Mouse (Mus musculus) forebrain, embryonic 13.5 days (tissue): ENCODE results near the gene Serpina3n. TPM values are rescaled to one million over a fixed set of nuclear protein-coding genes. Genes with fewer than 3 reads are reported as not detected.

Source experiments
- ATAC-seq: fragments of 200-750 bp; cut with Nextera tagmentation; 2 replicates; pipeline ENCODE4 v1.8.0; 2017
- H3K27ac ChIP-seq: fragments of 300-500 bp; sonication (generic); 2 replicates; pipeline ENCODE4 v1.5.1; 2015; ENCODE audit warnings: inconsistent platforms, mild to moderate bottlenecking, moderate library complexity
- H3K27me3 ChIP-seq: fragments of 300-500 bp; sonication (generic); 2 replicates; pipeline ENCODE4 v1.6.1; 2015; ENCODE audit warnings: mild to moderate bottlenecking, inconsistent platforms
- H3K36me3 ChIP-seq: fragments of 300-500 bp; sonication (generic); 2 replicates; pipeline ENCODE4 v1.6.1; 2015; ENCODE audit warnings: mild to moderate bottlenecking, inconsistent platforms; ENCODE audit not compliant: poor library complexity, severe bottlenecking
- H3K4me1 ChIP-seq: fragments of 300-500 bp; sonication (generic); 2 replicates; pipeline ENCODE4 v1.6.1; 2015; ENCODE audit warnings: inconsistent platforms
- H3K4me2 ChIP-seq: fragments of 300-500 bp; sonication (generic); 2 replicates; pipeline ENCODE4 v1.6.1; 2015; ENCODE audit warnings: inconsistent platforms, mild to moderate bottlenecking, moderate library complexity
- H3K4me3 ChIP-seq: fragments of 300-500 bp; sonication (generic); 2 replicates; pipeline ENCODE4 v1.5.1; 2015; ENCODE audit warnings: mild to moderate bottlenecking, inconsistent platforms
- H3K9ac ChIP-seq: fragments of 300-500 bp; sonication (generic); 2 replicates; pipeline ENCODE4 v1.6.1; 2015; ENCODE audit warnings: mild to moderate bottlenecking, inconsistent platforms
- H3K9me3 ChIP-seq: fragments of 300-500 bp; sonication (generic); replicated peaks from 2 replicates; pipeline ENCODE4 v1.6.1; 2016; ENCODE audit warnings: inconsistent platforms
- WGBS: fragments of 180-500 bp; shearing (Covaris S2); methylation state at CpG from one replicate; pipeline ENCODE4 v1.1.7; 2015; 5-methylcytosine and 5-hydroxymethylcytosine counted together
- polyA plus RNA-seq: library from polyadenylated mRNA; unstranded; fragments of >200 nt; fragmentation: Nextera tagmentation; extraction: Ambion mirVana; gene quantifications from 2 replicates; pipeline ENCODE4 v1.2.1, GENCODE M21; 2015

The Serpina3n gene
- polyA plus RNA-seq, 1 experiment from 2014 or later: not detected

DNA sequence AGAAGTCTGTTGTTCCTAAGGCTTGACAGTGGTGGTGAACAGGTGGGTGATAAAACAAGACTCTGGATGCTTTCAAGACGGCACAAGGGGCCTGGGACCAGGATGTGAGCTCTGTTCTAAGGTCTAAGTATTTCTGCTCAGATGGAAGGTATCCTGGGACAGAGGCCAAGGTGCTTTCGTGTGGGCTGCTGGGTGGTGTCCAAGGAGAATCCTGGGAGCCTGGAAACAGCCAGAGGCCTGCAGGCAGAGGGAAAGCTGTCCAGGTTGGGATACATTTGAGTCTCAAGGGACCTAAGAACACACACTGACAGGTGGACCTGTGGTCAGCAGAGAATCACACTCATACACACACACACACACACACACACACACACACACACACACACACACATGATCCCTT, 8.0 kb downstream of the Serpina3n start:
- no peak overlapping the region for H3K4me2 ChIP-seq
- ATAC-seq: no peak
- H3K9me3 ChIP-seq: no peaks in the 10 kb centered on the region
- H3K4me1 ChIP-seq: peaks cover 3% of the 10 kb centered on the region; the same call in 1 of the 2 replicates
- H3K9ac ChIP-seq: no peak overlapping the region
- no peaks in the 10 kb centered on the region for H3K27me3 ChIP-seq
- WGBS: 58% methylated on average over 2 of the region's 2 CpGs
- no peak overlapping the region for H3K4me3 ChIP-seq
- no peaks in the 10 kb centered on the region for H3K36me3 ChIP-seq
- no peak overlapping the region for H3K27ac ChIP-seq

DNA sequence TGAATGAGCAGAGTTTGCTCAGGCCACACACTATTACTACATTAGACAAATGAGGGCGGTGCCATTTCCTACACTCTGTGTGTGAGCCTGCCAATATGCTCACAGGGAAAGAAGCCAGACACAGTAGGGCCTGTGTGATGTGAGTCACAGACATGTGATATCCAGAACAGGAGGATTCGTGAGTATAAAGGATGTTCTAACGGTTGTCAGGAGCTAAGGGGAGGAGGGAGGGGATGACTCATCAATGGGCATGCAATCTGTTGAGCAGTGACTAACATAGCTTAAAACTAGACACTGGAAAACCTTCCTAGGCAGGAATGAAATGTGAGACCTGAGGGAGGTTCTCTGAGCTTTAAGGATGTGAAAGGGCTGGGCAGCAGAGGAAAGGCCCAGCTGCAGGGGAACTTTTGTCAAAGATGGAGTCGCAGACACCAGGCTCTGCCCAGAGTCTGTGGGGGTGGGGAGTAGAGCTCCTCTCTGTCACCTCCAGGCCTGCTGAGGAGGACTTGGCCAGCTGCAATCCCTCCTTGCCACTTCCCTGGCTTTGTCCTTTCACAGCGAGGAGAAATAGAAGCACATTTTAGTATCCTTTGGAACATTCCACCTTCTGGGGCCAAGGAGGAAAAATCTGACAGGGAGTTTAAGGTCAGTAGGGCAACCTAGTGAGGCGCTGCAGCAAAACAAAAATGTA, 9.2 kb downstream of the Serpina3n start:
- Histone ChIP-seq H3K36me3 (no peaks in the 10 kb centered on the region), H3K9ac (no peak overlapping the region), H3K9me3 (no peaks in the 10 kb centered on the region), H3K4me1 (peaks cover 3% of the 10 kb centered on the region; the same call in 1 of the 2 replicates), H3K4me3 (no peak overlapping the region), H3K4me2 (no peak overlapping the region), H3K27ac (no peak overlapping the region), H3K27me3 (no peaks in the 10 kb centered on the region)
- WGBS: 50% methylated on average over 6 of the region's 6 CpGs
- ATAC-seq: peak; percentile 30; the same call in 1 of the 2 replicates

DNA sequence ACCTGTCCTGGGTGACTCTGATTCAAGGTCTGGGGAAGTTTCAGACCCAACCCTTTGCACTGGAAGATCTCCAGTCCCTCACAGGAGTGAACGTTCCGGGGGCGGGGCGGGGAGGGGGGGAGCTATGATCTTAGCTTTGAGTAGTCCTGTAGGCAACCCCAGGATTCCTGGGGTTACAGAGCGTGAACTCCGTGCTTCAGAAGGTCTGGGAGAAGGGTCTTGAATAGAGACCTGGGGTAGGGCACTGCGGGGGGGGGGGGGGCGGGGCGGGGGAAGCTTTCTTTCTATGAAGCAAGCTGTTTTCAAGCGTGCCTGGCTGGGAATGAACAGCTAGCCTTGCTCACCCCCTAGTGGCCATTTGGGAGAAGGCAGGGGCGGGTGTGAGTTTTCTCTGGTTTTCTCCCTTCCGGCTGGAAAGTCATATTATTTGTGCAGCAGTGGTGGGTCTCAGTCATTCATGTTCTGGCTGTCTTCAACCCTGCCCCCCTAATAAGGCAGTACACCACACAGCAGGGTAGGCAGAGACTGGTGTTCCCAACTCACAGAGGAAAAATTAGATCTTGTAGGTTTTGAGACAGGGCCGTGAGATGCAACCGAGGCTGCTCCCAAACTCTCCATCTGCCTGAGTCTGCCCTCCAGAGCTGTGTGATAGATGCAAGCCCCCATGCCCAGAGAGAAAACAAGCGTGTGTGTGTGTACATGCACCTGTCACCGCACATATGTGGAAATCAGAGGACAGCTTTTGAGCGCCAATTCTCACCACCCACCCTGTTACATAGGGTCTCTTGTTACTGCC, 12.0 kb downstream of the Serpina3n start:
- Histone ChIP-seq H3K36me3 (no peaks in the 10 kb centered on the region), H3K27me3 (no peaks in the 10 kb centered on the region), H3K4me1 (peaks cover 3% of the 10 kb centered on the region; the same call in 1 of the 2 replicates), H3K9me3 (no peaks in the 10 kb centered on the region), H3K4me3 (peak overlapping the region; percentile 12; the same call in 1 of the 2 replicates), H3K9ac (0 out of 2 replicates have a peak overlapping the region, but pooled peaks have one; percentile 2), H3K27ac (no peak overlapping the region), H3K4me2 (peak overlapping the region; percentile 53)
- 21% methylated on average over 14 of the region's 17 CpGs for WGBS
- peak; percentile 82 for ATAC-seq

DNA sequence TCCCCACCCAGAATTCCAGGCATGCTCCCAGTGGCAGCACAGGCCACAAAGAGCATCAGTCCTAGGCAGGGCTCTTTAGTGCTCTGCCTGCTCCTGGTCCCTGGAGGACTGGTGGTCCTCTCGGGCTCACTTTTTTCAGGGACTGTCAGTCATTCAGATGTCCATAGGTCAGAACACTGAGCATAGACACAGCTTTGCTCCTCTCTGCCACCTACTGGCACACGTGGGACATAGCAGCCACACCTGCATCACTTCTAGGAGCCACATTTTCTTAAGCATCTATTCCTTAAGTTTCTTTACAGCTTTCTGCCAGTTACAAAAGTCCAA, 12.6 kb downstream of the Serpina3n start:
- Histone ChIP-seq H3K4me3 (no peak overlapping the region), H3K4me1 (peaks cover 3% of the 10 kb centered on the region; the same call in 1 of the 2 replicates), H3K36me3 (no peaks in the 10 kb centered on the region), H3K27ac (no peak overlapping the region), H3K9me3 (no peaks in the 10 kb centered on the region), H3K4me2 (no peak overlapping the region), H3K27me3 (no peaks in the 10 kb centered on the region), H3K9ac (no peak overlapping the region)
- 5% methylated on average over 2 of the region's 2 CpGs for WGBS
- peak; percentile 44 for ATAC-seq

DNA sequence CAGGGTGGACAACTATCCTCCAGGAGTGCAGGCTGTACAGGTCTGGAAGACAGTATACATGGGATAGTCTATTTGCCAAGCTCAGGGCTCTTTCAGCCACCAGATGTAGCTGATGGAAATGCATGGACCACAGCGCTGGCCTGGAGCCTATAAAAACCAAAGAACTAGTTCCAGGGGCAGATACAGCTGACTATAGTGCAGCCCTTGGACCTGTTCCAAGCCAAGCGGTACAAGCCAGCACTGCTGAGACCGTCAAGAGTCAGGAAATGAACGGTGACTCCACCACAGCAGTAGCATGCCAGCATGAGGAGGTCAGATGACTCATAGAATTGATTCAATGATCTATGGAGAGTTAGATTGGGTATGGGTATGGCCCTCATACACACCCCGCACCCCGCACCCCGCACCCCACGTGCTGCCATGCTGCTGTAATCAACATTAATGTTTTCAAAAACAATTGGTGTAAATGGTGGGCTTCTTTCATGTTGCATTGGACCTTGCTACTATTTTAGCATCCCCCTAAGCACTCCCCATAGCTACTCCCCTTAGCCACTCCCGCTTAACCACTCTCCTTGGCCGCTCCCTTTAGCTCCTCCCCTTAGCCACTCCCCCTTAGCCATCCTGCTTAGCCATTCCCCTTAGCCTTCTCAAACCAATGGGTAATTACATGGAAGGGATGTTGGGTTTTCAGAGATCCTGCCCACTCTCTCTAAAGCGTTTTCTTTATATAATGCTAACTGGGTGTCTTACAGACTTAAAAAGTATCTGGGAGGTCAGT, 16.3 kb downstream of the Serpina3n start:
- H3K36me3 ChIP-seq: no peaks in the 10 kb centered on the region
- no peak overlapping the region for H3K27ac ChIP-seq
- H3K27me3 ChIP-seq: no peaks in the 10 kb centered on the region
- ATAC-seq: no peak
- no peak overlapping the region for H3K4me2 ChIP-seq
- WGBS: 79% methylated on average over 11 of the region's 11 CpGs
- H3K4me1 ChIP-seq: peaks cover 3% of the 10 kb centered on the region; the same call in 1 of the 2 replicates
- no peak overlapping the region for H3K9ac ChIP-seq
- no peak overlapping the region for H3K4me3 ChIP-seq
- H3K9me3 ChIP-seq: no peaks in the 10 kb centered on the region

DNA sequence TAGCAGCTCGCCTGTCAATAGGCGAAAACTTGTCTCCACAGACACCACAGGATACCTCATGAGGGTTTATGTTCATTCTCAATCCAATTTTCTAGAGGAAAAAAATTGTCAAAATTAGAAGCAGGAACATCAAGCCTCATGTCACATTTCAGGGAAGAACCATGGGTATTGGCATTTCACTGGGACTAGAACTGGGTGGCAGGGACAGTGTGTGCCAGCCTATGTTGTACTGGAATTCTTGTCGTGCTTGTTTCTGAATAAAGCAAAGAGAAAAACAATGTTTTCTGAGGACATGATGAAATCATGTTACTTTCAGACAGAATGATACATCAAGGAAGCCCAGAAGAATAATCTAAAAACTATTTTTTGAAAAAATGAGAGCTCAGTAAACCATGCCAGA, 19.1 kb downstream of the Serpina3n start:
- 81% methylated on average over 3 of the region's 3 CpGs for WGBS

DNA sequence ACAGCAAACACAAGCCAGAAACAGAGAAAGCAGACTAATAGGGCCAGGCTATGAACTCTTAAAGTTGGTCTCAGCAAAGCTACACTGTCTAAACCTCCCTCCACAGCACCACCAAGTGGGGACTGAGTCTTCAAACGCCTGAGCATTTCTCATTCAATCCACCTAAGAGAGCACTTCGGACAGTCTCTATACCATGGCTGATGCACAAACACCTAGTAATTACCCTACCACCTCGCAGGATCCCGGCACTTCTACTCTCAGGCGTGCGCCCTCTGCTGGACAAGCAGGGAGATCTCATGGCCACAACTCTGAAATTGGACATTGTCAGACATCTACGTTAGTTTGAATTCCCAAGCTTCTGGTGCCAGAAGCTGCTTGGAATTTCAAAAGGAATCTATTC, 20.4 kb downstream of the Serpina3n start:
- no peaks in the 10 kb centered on the region for H3K9me3 ChIP-seq
- peak; percentile 62; the same call in 1 of the 2 replicates for ATAC-seq
- no peak overlapping the region for H3K4me3 ChIP-seq
- H3K9ac ChIP-seq: no peak overlapping the region
- H3K4me2 ChIP-seq: no peak overlapping the region
- H3K27me3 ChIP-seq: no peaks in the 10 kb centered on the region
- no peaks in the 10 kb centered on the region for H3K36me3 ChIP-seq
- H3K4me1 ChIP-seq: 0 out of 2 replicates have a peak, but pooled peaks cover 7% of the 10 kb centered on the region
- no peak overlapping the region for H3K27ac ChIP-seq
- WGBS: under 1% methylated on average over 7 of the region's 7 CpGs

More for the DNA sequence above, 19.1 kb downstream of the Serpina3n start:
- Histone ChIP-seq H3K4me2 (no peak overlapping the region), H3K4me3 (no peak overlapping the region), H3K36me3 (no peaks in the 10 kb centered on the region), H3K4me1 (no peaks in the 10 kb centered on the region), H3K27ac (no peak overlapping the region), H3K27me3 (no peaks in the 10 kb centered on the region), H3K9ac (no peak overlapping the region), H3K9me3 (no peaks in the 10 kb centered on the region)
- ATAC-seq: no peak

DNA sequence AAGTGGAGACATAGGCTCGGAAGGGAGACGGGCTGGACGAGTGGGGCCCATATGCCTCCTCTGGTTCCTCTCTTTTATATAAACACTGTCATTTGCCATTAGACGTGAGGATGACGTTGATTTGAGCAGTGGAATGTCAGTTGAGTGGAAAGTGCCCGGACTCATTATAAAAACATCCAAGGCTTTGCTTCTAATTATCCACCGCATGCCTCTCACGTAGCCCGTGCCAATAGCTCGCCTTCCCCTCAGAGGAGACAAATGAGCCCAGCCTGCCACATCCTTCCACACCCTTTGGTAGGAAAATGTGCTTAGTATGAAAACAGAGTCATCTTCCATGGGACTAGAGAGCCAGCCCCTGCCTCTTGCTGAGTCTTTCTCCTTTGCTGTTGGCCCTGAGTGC, 24.8 kb downstream of the Serpina3n start:
- 0 out of 2 replicates have a peak, but pooled peaks have one; percentile 50 for ATAC-seq
- Histone ChIP-seq H3K36me3 (no peaks in the 10 kb centered on the region), H3K9ac (no peak overlapping the region), H3K4me2 (no peak overlapping the region), H3K27ac (no peak overlapping the region), H3K4me1 (0 out of 2 replicates have a peak, but pooled peaks cover 7% of the 10 kb centered on the region), H3K9me3 (no peaks in the 10 kb centered on the region), H3K4me3 (no peak overlapping the region), H3K27me3 (no peaks in the 10 kb centered on the region)
- 46% methylated on average over 10 of the region's 10 CpGs for WGBS

DNA sequence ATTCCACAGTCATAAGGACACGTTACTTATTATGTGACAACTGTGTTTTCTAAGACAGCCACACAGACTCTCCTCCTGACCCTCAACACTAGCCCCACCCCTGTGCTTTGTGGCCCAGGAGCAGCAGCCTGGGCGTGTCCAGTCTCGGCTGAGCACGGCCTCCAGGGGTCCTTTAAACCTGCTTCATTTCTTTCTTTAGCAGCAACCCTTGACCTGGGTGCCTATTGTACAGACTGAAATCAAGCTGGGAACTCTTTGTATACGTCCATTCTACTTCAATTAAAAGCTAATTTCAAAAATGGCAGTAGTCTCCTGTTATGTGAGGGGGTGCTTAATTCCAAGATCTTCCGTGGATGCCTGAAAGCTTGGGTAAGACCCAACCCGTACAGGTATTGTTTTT, 26.7 kb downstream of the Serpina3n start:
- WGBS: 8% methylated on average over 7 of the region's 7 CpGs
- Histone ChIP-seq H3K9me3 (no peaks in the 10 kb centered on the region), H3K4me1 (0 out of 2 replicates have a peak, but pooled peaks cover 7% of the 10 kb centered on the region), H3K36me3 (no peaks in the 10 kb centered on the region), H3K27me3 (no peaks in the 10 kb centered on the region), H3K4me3 (no peak overlapping the region), H3K9ac (no peak overlapping the region), H3K27ac (no peak overlapping the region), H3K4me2 (no peak overlapping the region)
- ATAC-seq: peak; percentile 46; the same call in 1 of the 2 replicates

DNA sequence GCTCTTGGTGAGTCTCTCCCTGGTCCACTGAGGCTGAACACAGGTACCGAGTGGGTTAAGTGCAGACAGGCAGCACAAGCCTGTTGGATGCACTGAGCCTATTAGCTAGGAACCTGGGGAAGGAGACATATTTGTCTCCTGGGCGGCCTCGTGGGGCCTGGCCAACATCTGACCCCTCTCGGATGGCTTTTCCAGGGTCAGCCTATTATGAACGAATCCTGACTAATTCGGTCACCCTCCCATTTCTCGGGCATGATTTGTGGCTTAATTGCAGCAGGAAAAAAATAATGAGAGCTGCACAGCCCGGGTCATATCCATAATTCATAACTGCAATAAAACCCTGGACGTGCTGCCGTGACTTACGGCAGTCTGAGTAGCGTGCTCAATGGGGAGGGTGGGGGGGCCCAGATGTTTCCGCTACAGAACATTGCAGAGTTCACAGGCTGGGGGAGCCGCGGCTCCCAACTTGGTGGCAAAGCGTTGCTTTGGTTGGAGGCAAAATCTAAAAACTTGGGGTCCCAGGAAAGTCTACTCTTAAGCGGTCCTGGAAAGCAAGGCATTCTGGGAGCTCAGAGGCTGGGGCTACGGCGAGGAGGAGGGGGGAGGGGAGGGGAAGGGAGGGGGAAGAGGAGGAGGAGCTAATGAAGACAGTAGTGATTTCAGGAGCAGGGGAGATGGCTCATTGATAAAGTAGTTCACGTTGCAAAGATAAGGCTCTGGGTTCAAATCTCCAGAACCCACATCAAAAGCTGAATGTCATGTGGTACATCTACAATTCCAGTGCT, 27.6 kb downstream of the Serpina3n start:
- no peak for ATAC-seq
- Histone ChIP-seq H3K4me2 (no peak overlapping the region), H3K9me3 (no peaks in the 10 kb centered on the region), H3K27me3 (no peaks in the 10 kb centered on the region), H3K4me1 (0 out of 2 replicates have a peak, but pooled peaks cover 7% of the 10 kb centered on the region), H3K36me3 (no peaks in the 10 kb centered on the region), H3K4me3 (no peak overlapping the region), H3K9ac (no peak overlapping the region), H3K27ac (no peak overlapping the region)
- WGBS: 74% methylated on average over 20 of the region's 20 CpGs

DNA sequence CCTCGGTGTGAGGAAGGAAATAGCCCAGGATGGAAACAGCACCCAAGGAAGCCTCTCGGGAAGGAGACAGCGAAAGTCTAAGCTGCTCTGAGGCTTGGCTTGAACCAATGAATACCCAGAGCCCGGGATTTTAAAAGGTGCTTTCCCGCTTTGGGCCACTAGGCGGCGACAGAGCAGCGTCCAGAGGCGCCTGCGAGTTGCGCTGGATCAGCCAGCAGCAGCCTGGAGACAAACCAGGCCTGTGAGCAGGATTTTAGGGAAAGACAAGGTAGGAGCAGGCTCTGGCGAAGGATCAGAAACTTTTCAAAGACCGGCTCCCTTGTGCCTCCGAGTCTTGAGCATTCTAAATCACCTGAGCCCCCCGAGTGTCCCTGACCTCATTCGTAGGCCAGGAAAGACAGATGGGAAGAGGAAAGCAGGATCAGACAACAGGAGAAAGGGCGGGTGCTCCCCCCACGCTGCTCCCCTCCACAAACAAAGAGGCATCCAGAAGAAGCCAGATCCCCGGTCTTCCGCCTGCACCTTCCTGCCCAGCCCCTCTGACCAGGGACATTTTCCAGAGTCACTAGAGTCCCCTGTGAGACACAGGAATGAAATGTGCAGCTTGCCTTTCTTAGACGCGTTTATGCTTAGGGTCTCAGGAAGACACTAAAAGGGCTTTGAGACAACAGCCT, 33.7 kb downstream of the Serpina3n start:
- Histone ChIP-seq H3K4me1 (no peaks in the 10 kb centered on the region), H3K36me3 (no peaks in the 10 kb centered on the region), H3K27ac (no peak overlapping the region), H3K9ac (peak overlapping the region; percentile 40; the same call in 1 of the 2 replicates), H3K4me3 (no peak overlapping the region), H3K4me2 (peak overlapping the region; percentile 20; the same call in 1 of the 2 replicates), H3K27me3 (peaks cover 11% of the 10 kb centered on the region), H3K9me3 (no peaks in the 10 kb centered on the region)
- ATAC-seq: peak; percentile 62; the same call in 1 of the 2 replicates
- WGBS: 10% methylated on average over 22 of the region's 22 CpGs
